Mouse (Mus musculus): ENCODE results near the gene Ppp1r12c.

- TF ChIP-seq CTCF (IDR thresholded peaks at IDR 0.05; ENCODE audit: control insufficient read depth, insufficient read depth, insufficient read length) (no peak), MYOD1 (IDR thresholded peaks at IDR 0.05; ENCODE audit: control insufficient read depth, insufficient read length, low read depth) (no peak), MYOG (IDR thresholded peaks at IDR 0.05; ENCODE audit: control insufficient read depth, extremely low read depth, insufficient read length) (no peak), USF1 (IDR thresholded peaks at IDR 0.05; ENCODE audit: low read depth) (no peak), CEBPB (IDR thresholded peaks at IDR 0.05; ENCODE audit: low read depth) (no peak), MAX (IDR thresholded peaks at IDR 0.05) (no peak), FOSL1 (IDR thresholded peaks at IDR 0.05; ENCODE audit: insufficient read depth, low read length, poor library complexity, severe bottlenecking) (no peak)
These were observed 23.3 kb downstream of the Ppp1r12c start for GRCm38 (mm10) chr7:4478021-4478795.

All from C2C12 (cell line).